Comparison of ENCODE assay signal across 8 mouse cellular contexts in genomic region chr12:86305635-86306243, GRCm38 (mm10). TPM values are rescaled to one million over a fixed set of nuclear protein-coding genes. Genes with fewer than 3 reads are reported as not detected.
A peak's percentile ranks its signal among the peaks of the same experiment; 100 is the strongest.
DNase-seq lines count a peak whose midpoint lies in the region; ATAC-seq and TF ChIP-seq lines count a peak whose summit lies in the region.

No protein-coding gene starts in this region.

- ATAC-seq in embryonic facial prominence, embryonic 12.5 days (ENCODE audit: insufficient number of reproducible peaks, insufficient read depth, low FRiP score, low TSS enrichment), result no peak
- ATAC-seq in hindbrain, embryonic 14.5 days (ENCODE audit: low FRiP score), result no peak
- ATAC-seq in liver, embryonic 12.5 days, result peak; percentile 63

- H3K4me2 ChIP-seq in embryonic facial prominence, embryonic 12.5 days (replicated peaks), result peak overlapping the region; percentile 40
- H3K4me2 ChIP-seq in hindbrain, embryonic 14.5 days (replicated peaks), result peak overlapping the region; percentile 12; the same call in 1 of the 2 replicates
- H3K4me2 ChIP-seq in liver, embryonic 12.5 days, result peak overlapping the region; percentile 71

- DNase-seq in spleen, adult 2 months (ENCODE audit: low read depth in 1 of 2, low spot score in 2 of 2), result peak; percentile 8 to 24
- DNase-seq in spleen, adult 12 weeks (ENCODE audit: low spot score), result no peak
- DNase-seq in hindbrain, embryonic 14.5 days (ENCODE audit: low spot score), result no peak
- peak; percentile 42 for DNase-seq in neural tube, embryonic 10.5 days (ENCODE audit: extremely low spot score, low spot score)
- no peak for DNase-seq in cerebellum, adult 9-11 months
- no peak for DNase-seq in ovary, postnatal 14 days (ENCODE audit: low spot score)

- peak; percentile 27; the same call in 1 of the 2 replicates for TF ChIP-seq CTCF in spleen, adult 2 months (IDR thresholded peaks at IDR 0.05; ENCODE audit: extremely low read depth, insufficient read depth, insufficient read length, insufficient replicate concordance)

- H3K9ac ChIP-seq in embryonic facial prominence, embryonic 12.5 days, result no peak overlapping the region
- H3K9ac ChIP-seq in hindbrain, embryonic 14.5 days, result no peak overlapping the region
- H3K9ac ChIP-seq in liver, embryonic 12.5 days, result no peak overlapping the region; the same call in 1 of the 2 replicates

- no peaks in the 10 kb centered on the region for H3K4me1 ChIP-seq in spleen, adult 2 months (ENCODE audit: control insufficient read depth, insufficient read depth, insufficient read length)
- H3K4me1 ChIP-seq in embryonic facial prominence, embryonic 12.5 days, result peaks cover 4% of the 10 kb centered on the region; the same call in 1 of the 2 replicates
- H3K4me1 ChIP-seq in hindbrain, embryonic 14.5 days (replicated peaks; ENCODE audit: control insufficient read depth, insufficient read depth, low read length), result no peaks in the 10 kb centered on the region
- H3K4me1 ChIP-seq in liver, embryonic 12.5 days, result peaks cover 11% of the 10 kb centered on the region

- WGBS in spleen, adult 2 months, result 39% methylated on average over 15 of the region's 15 CpGs
- 25% methylated on average over 15 of the region's 15 CpGs for WGBS in embryonic facial prominence, embryonic 12.5 days
- WGBS in hindbrain, embryonic 14.5 days, result 27% methylated on average over 15 of the region's 15 CpGs
- 12% methylated on average over 15 of the region's 15 CpGs for WGBS in liver, embryonic 12.5 days (ENCODE audit: insufficient replicate concordance)

- no peaks in the 10 kb centered on the region for H3K9me3 ChIP-seq in embryonic facial prominence, embryonic 12.5 days
- H3K9me3 ChIP-seq in hindbrain, embryonic 14.5 days (ENCODE audit: control insufficient read depth, low read length), result no peaks in the 10 kb centered on the region
- no peaks in the 10 kb centered on the region for H3K9me3 ChIP-seq in liver, embryonic 12.5 days (replicated peaks)

- H3K27ac ChIP-seq in spleen, adult 2 months (ENCODE audit: insufficient read depth, low read length), result no peak overlapping the region
- no peak overlapping the region for H3K27ac ChIP-seq in embryonic facial prominence, embryonic 12.5 days
- no peak overlapping the region for H3K27ac ChIP-seq in hindbrain, embryonic 14.5 days
- 0 out of 2 replicates have a peak overlapping the region, but pooled peaks have one; percentile 6 for H3K27ac ChIP-seq in liver, embryonic 12.5 days

- H3K27me3 ChIP-seq in spleen, adult 2 months (ENCODE audit: control insufficient read depth, insufficient read depth, low read length), result no peaks in the 10 kb centered on the region
- H3K27me3 ChIP-seq in embryonic facial prominence, embryonic 12.5 days, result no peaks in the 10 kb centered on the region
- no peaks in the 10 kb centered on the region for H3K27me3 ChIP-seq in hindbrain, embryonic 14.5 days (ENCODE audit: control insufficient read depth, insufficient read depth, low read length)
- H3K27me3 ChIP-seq in liver, embryonic 12.5 days (replicated peaks), result 0 out of 2 replicates have a peak, but pooled peaks cover 3% of the 10 kb centered on the region

- peak overlapping the region; percentile 47 for H3K4me3 ChIP-seq in spleen, adult 2 months (ENCODE audit: extremely low read depth, insufficient read depth, insufficient read length)
- H3K4me3 ChIP-seq in embryonic facial prominence, embryonic 12.5 days, result peak overlapping the region; percentile 23
- H3K4me3 ChIP-seq in hindbrain, embryonic 14.5 days (replicated peaks; ENCODE audit: low read length), result no peak overlapping the region
- peak overlapping the region; percentile 44 for H3K4me3 ChIP-seq in liver, embryonic 12.5 days

- no peaks in the 10 kb centered on the region for H3K36me3 ChIP-seq in spleen, adult 2 months (ENCODE audit: control insufficient read depth, insufficient read depth, low read length)
- no peaks in the 10 kb centered on the region for H3K36me3 ChIP-seq in embryonic facial prominence, embryonic 12.5 days
- no peaks in the 10 kb centered on the region for H3K36me3 ChIP-seq in hindbrain, embryonic 14.5 days (replicated peaks; ENCODE audit: control insufficient read depth, insufficient read depth)
- no peaks in the 10 kb centered on the region for H3K36me3 ChIP-seq in liver, embryonic 12.5 days

- TF ChIP-seq POLR2A in spleen, adult 2 months (IDR thresholded peaks at IDR 0.05; ENCODE audit: low read depth, low read length), result no peak

RNA-seq across cellular contexts. Expression of gene Esrrb, which starts 55.2 kb away (rescaled TPM):
- polyA plus RNA-seq in spleen, adult 2 months (2012; rRNA removed), result 0.05 TPM in 1 of 2 replicates, not detected in the other
- polyA plus RNA-seq in embryonic facial prominence, embryonic 12.5 days (2016; fragmentation: Nextera tagmentation; extraction: Ambion mirVana), result 0.22 and 0.39 TPM in 2 replicates
- 2.7 and 4.2 TPM in 2 replicates for polyA plus RNA-seq in hindbrain, embryonic 14.5 days (2014; fragmentation: Nextera tagmentation; extraction: Ambion mirVana)
- polyA plus RNA-seq in liver, embryonic 12.5 days (2016; fragmentation: Nextera tagmentation; extraction: Ambion mirVana), result 0.07 and 0.17 TPM in 2 replicates

Comparison
In these comparisons a context has a peak if more than half of its experiments do, and no peak if none do; other contexts are left out.
1. DNase-seq: peak in spleen, adult 2 months (2 of 2) and neural tube, embryonic 10.5 days (single experiment); none in spleen, adult 12 weeks (single experiment), hindbrain, embryonic 14.5 days (single experiment), cerebellum, adult 9-11 months (single experiment) and ovary, postnatal 14 days (single experiment).
2. H3K4me2 ChIP-seq: peak in every context shown above with its lines; median percentile 71 in liver, embryonic 12.5 days; 40 in embryonic facial prominence, embryonic 12.5 days; 12 in hindbrain, embryonic 14.5 days.